Mouse (Mus musculus) R1 (cell line): ENCODE measurements around the gene Supt3.

Source experiments
- DNase-seq: peaks from one replicate; pipeline ENCODE4 v3.0.0-alpha.2; 2018; ENCODE audit warnings: low read depth, low spot score

The Supt3 gene

DNA sequence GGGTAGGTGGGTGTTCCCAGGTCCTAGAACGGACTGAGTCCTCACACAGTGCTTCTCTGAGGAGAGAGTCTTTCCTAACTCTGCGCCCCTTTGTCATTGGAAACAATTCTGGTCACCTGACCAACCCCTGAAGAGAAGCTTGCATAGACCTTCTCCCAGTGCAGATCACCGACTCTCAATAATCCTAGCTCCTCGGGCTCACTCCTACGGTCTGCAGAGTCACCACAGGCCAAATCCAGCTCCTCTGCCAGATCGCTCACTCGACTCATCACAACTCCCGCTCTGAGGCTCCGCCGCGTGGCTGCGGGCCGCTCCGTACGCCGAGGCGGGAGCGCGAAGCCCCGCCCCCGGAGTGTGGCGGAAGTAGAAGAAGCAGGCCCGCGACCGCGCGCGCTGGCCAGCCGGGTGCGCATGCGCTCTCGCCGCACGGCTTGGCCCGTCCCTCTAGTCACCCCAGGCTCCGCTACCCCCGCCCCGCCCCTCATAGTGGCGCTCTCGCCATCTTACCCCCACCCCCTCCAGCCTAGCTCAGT is at the start of gene Supt3:
Gene Supt3 (plus strand): TSS at position 415 of the 533 bp plus-strand sequence.
- DNase-seq, result peak; percentile 95

DNA sequence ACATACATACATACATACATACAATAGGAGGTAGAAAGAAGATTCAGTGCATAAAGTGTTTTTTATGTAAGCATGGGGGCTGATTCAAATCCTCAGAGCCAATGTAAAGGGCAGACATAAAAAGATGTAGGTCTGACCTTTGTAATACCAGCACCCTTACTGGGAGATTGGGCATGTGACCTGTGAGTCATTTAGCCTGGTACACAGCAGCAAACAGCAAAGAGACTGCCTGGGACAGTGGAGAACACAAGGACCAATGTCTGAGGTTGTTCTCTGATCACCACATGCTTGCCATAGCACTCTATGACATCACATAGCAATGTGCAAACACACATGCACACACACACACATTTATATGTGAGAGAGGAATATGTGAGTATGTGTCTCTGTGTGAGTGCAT is 49.3 kb upstream of the Supt3 start:
- no peak for DNase-seq

DNA sequence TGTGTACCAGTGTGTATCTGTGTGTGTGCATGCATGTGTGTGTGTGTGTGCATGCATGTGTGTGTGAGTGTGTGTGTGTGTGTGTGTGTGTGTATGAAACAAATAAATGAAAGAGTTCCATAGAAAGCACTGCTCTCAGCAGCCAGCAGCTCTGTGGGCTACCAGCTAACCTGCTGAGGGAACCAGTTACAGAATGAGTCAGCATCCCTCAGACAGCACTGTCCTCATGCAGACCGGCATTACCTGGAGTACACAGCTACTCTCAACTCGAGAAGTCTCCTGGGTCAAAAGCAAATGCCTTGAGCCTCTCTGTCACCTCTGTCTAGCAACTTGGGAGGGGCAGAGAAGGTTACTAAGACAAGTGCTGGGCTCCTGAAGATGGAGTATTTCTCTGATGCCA is 48.5 kb upstream of the Supt3 start:
- no peak for DNase-seq

DNA sequence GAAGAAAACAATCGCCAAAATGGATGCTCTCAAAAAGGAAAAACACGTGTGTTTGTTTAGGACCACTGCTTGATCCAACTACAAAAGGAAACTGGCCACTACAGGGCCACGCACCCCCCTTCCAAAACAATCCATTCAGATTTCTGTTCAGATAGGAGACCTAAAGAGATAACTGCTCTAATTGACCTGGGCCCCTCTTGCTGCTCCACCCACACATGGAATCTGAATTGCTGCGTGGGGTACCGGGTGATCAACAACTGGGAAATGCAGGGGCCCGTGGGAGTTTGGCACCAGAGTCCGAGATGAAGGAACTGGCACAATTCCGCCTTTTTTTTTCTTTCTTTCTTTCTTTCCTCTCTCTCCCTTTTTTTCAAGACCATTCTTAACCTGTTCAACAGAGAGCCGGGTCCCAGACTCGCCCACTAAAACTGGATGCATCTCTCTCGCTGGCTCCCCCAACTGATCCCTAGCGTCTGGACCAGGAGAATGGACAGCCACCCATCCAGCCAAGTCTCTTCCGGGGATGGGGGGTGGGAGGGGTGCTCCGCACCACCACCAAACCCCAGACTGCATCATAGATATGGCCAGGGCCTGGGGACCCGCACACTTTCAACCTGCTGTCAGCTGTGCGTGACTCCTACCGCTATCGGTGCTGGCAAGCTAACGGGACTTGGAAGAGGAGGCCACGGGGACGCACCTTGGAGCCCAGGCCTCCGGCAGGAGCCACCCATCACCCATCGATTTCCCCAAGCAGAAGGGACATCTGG is 43.2 kb upstream of the Supt3 start:
- peak; percentile 21 for DNase-seq

GRCm38 (mm10) chr17:44734501-44735222 is 42.3 kb upstream of the Supt3 start:
- peak; percentile 49 for DNase-seq

DNA sequence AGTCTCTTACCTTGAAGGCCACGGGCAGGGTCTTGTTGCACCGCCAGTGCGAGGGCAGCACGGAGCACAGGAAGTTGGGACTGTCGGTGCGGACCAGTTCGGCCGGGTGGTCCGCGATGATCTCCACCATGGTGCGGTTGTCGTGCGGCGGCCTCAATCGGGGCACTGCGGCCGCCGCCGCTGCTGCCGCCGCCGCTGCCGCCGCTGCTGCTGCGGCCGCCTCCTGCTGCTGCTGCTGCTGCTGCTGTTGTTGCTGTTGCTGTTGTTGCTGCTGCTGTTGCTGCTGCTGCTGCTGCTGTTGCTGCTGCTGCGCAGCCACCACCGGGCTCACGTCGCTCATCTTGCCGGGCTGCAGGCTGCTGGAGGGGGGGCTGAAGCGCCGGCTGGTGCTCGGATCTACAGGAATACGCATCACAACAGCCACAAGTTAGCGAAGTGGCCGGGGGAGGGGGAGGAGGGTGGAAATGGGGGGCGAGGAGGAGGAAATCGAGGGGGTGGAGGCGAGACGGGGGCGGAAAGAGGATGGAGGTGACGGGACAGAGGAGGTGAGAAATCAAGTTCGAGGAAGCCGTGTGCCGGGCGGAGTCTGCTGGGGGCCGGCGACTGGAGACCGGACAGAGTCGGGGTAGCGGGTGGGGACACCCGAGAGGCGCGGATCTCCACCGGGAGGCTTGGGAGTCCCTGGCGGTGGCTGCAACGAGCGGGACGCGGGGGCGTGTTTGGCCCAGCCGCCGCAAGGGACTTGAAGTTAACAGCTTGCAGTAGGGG is 41.5 kb upstream of the Supt3 start:
- DNase-seq, result peak; percentile 37

DNA sequence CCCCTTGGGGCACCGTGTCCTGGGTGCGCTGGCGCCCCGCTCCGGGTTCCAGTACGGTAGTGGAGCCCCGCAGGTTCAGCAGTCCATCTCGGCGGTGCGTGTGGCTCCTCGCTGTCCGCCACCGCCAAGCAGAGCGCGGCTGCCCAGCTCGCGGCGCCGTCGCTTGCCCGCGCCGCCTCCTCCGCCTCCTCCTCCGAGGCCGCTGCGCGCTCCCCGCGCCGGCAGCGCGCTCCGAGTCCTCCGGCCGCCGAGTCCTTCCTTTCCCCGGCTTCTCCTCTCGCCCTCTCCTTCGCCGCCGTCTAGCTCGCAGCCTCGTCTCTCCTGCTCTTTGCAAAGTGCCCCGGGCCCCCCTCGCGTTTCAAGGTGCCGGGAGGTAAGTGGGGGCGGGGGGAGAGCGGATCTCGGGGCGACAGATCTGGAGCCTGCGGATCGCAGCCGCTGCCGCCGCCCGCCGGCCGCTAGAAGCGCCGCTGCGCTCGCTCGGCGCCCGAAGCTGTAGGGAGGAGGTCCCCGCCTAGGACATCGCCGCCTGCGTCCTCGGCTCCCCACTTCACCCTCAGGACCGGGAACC is 40.9 kb upstream of the Supt3 start:
- peak; percentile 54 for DNase-seq

DNA sequence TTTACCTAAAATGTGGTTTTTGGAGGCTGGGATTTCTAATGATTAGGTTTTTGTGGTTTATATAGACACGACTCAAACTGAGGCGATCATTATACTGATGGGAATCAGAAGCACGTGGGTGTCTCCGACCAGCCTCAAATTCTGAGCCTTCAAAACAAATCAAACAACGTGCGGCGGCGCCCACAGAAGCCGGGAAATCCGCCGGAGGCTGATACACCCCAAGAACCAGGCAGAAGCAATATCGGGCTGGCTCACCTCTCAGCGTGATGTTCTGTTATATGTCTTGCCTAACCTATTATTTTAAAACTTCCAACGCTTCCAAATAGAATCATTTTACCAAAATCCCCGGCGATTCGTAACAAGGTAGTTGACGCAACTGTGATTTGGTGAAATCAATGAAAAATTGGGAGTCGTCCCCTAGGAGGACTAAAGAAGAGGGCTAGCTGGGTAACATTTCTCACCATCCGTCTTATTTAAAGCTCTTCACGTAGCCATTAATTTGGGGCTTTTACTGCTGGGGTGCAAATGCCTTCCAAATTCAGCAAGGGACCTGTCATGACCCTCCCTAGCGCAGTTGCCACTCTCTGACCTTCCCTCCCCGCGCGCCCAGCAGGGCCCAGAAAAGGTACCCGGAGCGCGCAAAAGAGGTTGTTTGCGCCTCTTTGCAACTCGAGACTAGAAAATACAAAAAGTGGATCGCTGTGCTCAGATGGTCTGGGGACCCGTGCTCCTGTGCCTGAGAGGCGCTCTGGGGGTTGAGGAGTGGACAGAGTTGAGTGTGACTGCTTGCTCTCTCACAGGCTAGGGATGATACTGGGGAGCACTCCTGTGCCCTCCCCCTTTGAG is 39.5 kb upstream of the Supt3 start:
- peak; percentile 34 for DNase-seq

DNA sequence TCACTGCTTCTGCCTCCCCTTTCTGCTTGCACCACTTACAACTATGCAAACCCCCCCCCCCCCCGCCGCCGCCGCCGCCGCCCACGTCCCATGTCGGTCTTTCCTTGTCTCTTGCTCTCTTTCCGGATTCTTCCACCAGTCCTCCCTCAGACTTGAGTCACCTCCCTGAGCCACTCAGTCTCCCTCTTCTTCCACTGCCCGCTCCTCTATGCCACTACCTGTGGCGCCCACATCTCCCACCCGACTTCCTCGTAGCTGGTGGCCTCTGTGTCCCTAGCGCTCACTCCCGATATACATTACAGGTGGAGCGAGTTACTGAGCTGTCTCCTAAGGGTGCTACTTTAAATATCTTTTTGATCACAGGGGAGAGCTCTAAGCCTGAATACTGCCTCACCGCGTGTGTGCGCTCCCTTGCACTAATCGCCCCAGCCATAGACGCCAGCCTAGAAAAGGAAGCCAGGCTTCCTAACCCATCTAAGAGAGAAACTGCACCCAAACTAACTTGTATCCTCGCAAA is 38.8 kb upstream of the Supt3 start:
- peak; percentile 20 for DNase-seq

- no peak for DNase-seq
Observed at GRCm38 (mm10) chr17:44742246-44742645, 34.7 kb upstream of the Supt3 start.

GRCm38 (mm10) chr17:44743780-44744179 is 33.2 kb upstream of the Supt3 start:
- no peak for DNase-seq

DNA sequence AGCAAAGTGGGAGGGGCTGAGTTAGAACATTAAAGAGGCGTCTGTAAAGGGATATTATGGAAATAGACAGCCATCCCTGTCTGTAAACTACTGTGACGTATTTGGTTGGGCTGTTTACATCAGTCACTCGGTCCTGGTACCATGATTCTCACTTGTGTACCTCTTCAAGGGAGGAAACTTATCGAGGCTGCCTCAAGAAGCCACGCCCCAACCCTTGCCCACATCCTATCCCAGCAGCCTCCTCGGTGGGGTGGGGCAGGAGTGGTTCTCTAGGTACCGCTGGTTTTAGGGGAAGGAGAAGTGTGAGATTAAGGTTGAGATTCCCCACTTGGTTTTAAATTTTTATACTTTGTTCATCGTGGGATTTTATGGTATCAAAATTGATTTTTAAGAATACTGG is 31.6 kb upstream of the Supt3 start:
- DNase-seq, result no peak

DNA sequence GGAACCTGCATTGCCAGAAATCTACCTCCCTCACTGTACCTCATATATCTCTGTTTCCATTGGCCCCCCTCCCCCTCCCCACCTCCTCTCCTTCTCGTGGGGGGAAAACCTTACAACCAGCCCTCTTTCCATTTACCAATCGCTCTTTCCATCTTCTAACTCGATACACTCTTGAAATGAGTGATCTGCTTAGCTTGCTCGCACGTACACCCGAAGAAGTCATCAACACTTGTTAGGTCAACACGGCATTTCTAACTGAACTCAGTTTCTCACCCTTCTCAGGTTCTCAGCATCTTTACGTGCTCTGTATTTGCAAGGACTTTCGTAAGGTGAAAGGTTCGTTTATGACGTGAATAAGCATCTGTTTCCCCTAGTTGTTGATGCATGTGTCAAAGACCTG is 10.6 kb upstream of the Supt3 start:
- DNase-seq, result no peak

GRCm38 (mm10) chr17:44766975-44767374 is 10.0 kb upstream of the Supt3 start:
- no peak for DNase-seq

DNA sequence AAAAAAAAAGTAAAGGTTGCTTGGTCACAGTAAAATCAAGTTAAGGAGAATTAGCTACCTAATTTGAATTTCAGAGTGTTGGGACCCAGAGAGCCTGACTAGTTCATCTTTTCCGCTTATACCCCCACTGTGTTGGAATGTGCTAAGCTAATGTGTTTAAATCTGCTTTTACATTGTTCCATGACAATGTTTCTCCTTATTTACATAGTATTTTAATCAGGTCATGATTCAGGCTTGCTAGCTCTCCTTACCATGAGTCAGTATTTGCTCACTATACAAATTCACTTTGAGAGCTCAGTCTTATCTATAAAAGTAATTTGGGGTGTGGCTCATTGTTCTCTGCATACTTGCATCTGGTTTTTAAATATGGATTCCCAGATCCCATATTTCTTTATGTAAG is 9.6 kb upstream of the Supt3 start:
- no peak for DNase-seq

DNA sequence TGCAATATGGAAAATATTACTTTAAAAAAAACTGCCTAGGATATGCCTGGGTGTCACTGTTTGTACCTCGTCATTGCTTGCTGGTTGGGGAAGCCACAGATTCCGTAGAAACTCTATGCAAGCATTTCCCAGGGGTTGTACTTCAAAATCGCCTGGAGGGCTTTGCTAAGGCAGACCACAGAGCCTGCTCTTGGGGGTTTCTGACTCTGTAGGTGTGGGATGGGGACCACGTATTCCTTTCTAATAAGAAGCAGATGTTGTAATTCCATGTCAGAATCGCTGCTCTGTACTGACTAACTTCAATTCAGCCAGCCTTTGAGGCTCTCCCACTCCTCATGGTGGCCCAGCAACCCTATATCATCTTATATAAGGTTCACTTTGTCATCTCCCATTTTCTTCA is 8.4 kb upstream of the Supt3 start:
- no peak for DNase-seq

- DNase-seq, result no peak
Observed at GRCm38 (mm10) chr17:44770871-44771270, 6.1 kb upstream of the Supt3 start.

GRCm38 (mm10) chr17:44772576-44772975 is 4.4 kb upstream of the Supt3 start:
- DNase-seq, result no peak

DNA sequence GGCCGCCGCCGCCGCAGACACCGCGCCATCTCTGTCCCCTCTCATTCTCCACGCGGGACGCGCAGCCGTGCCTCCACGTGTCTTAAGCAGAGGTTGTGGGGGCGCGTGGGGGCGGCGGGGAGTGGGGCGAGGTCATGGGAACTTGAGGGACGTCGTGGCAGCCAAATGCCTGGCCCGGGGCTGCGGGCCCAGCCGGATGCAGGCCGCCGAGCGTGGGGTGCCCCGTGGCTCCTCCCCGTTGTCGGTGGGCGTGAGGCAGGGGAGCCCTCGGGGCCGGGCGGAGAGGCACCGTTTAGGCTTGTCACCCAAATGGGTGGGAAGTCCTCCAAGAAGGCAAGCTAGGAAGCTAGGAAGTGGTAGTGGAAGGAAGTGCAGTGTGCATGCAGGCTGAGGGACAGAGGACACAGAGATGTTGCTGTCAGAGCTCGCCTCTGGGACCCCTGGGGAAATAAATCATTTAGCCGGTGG is 419 bp downstream of the Supt3 start:
- DNase-seq, result peak; percentile 75

GRCm38 (mm10) chr17:44778141-44778540 is 1.2 kb downstream of the Supt3 start:
- DNase-seq, result no peak

DNA sequence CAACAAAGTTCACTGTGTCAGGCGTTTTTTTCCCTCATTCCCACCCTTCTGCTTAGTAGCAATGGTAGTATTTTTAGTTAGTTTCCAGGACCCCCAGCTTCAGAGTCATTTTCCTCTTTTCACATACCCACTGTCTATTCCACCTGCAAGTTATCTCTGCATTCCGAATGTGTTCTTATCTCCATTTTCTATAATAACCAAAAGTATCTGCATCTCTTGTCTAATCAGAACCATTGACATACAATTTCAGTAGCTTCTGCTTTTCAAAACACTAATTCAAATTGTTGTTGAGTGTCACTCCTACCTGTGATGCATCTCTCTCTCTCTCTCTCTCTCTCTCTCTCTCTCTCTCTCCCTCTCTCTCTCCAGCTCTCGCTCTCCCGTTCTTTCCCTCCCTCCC is 3.4 kb downstream of the Supt3 start:
- DNase-seq, result no peak
